Comparison of ENCODE assay signal across 16 mouse cellular contexts in genomic region chr5:3514901-3515311, GRCm38 (mm10). TPM values are rescaled to one million over a fixed set of nuclear protein-coding genes. Genes with fewer than 3 reads are reported as not detected.
DNase-seq lines count a peak whose midpoint lies in the region; ATAC-seq and TF ChIP-seq lines count a peak whose summit lies in the region.
"Had no signal": no experiment of that assay in that cellular context is flagged by ENCODE, and none has a peak within 500 bp of the region (broad histone marks: within the 10 kb centered on the region; RNA-seq: fewer than 3 reads in every experiment).

No protein-coding gene starts in this region.

- peak overlapping the region; percentile 17; the same call in 1 of the 2 replicates for H3K4me2 ChIP-seq in intestine, postnatal 0 days (replicated peaks; ENCODE audit: low read depth)
- H3K4me2 ChIP-seq: embryonic facial prominence, embryonic 12.5 days; heart, embryonic 15.5 days; hindbrain, embryonic 12.5 days; lung, embryonic 15.5 days; neural tube, embryonic 15.5 days had no signal

- H3K4me3 ChIP-seq in G1E (ENCODE audit: low read depth, low read length), result peak overlapping the region; percentile 71
- H3K4me3 ChIP-seq in intestine, postnatal 0 days (ENCODE audit: low read depth, low read length), result no peak overlapping the region
- no peak overlapping the region for H3K4me3 ChIP-seq in left cerebral cortex, adult 2 months
- H3K4me3 ChIP-seq: embryonic facial prominence, embryonic 12.5 days; forebrain, embryonic 10.5 days; heart, embryonic 15.5 days; hindbrain, embryonic 12.5 days; lung, embryonic 15.5 days; midbrain, embryonic 10.5 days; neural tube, embryonic 15.5 days had no signal

- no peak for TF ChIP-seq CTCF in G1E (IDR thresholded peaks at IDR 0.05; ENCODE audit: low read depth, low read length)
- no peak for TF ChIP-seq CTCF in intestine, postnatal 0 days (IDR thresholded peaks at IDR 0.05; ENCODE audit: low read depth)
- TF ChIP-seq CTCF in left cerebral cortex, adult 2 months (IDR thresholded peaks at IDR 0.05), result no peak

- no peak overlapping the region for H3K27ac ChIP-seq in intestine, postnatal 0 days (ENCODE audit: low read depth, low read length)
- no peak overlapping the region for H3K27ac ChIP-seq in left cerebral cortex, adult 2 months
- H3K27ac ChIP-seq: embryonic facial prominence, embryonic 12.5 days; forebrain, embryonic 10.5 days; heart, embryonic 15.5 days; hindbrain, embryonic 12.5 days; lung, embryonic 15.5 days; midbrain, embryonic 10.5 days; neural tube, embryonic 15.5 days had no signal

- peaks cover 82% of the 10 kb centered on the region for H3K4me1 ChIP-seq in G1E (ENCODE audit: insufficient read depth, low read depth, low read length)
- H3K4me1 ChIP-seq in intestine, postnatal 0 days (replicated peaks; ENCODE audit: control insufficient read depth, insufficient read depth, low read length), result 0 out of 2 replicates have a peak, but pooled peaks cover 3% of the 10 kb centered on the region
- H3K4me1 ChIP-seq: forebrain, embryonic 10.5 days; hindbrain, embryonic 12.5 days; midbrain, embryonic 10.5 days had no signal

- no peaks in the 10 kb centered on the region for H3K9me3 ChIP-seq in G1E (replicated peaks)
- H3K9me3 ChIP-seq in intestine, postnatal 0 days (ENCODE audit: control insufficient read depth), result no peaks in the 10 kb centered on the region
- H3K9me3 ChIP-seq: embryonic facial prominence, embryonic 12.5 days; forebrain, embryonic 10.5 days; heart, embryonic 15.5 days; hindbrain, embryonic 12.5 days; lung, embryonic 15.5 days; midbrain, embryonic 10.5 days; neural tube, embryonic 15.5 days had no signal

- ATAC-seq in G1E (ENCODE audit: extremely low read depth, insufficient number of reproducible peaks, low FRiP score, poor library complexity, severe bottlenecking), result peak; percentile 81
- ATAC-seq in intestine, postnatal 0 days, result peak; percentile 77
- 0 out of 2 replicates have a peak, but pooled peaks have one; percentile 9 for ATAC-seq in megakaryocyte, adult 5-6 weeks (ENCODE audit: poor library complexity, severe bottlenecking)

- intact Hi-C loops in left cerebral cortex, adult 2 months (cut with DNase I), result loop anchor here (5.0 kb wide), 1 partner anchor 293 kb away; no protein-coding TSS in a partner anchor

- H3K36me3 ChIP-seq in G1E (replicated peaks), result peaks cover 76% of the 10 kb centered on the region
- H3K36me3 ChIP-seq in intestine, postnatal 0 days (ENCODE audit: control insufficient read depth, insufficient read depth), result no peaks in the 10 kb centered on the region; the same call in 1 of the 2 replicates
- H3K36me3 ChIP-seq: forebrain, embryonic 10.5 days; hindbrain, embryonic 12.5 days; midbrain, embryonic 10.5 days; neural tube, embryonic 15.5 days had no signal

- 37% methylated on average over 8 of the region's 8 CpGs for WGBS in intestine, postnatal 0 days

- H3K27me3 ChIP-seq in G1E (ENCODE audit: insufficient read depth, low read length), result no peaks in the 10 kb centered on the region
- H3K27me3 ChIP-seq in intestine, postnatal 0 days (replicated peaks; ENCODE audit: control insufficient read depth, insufficient read depth, low read length), result no peaks in the 10 kb centered on the region
- H3K27me3 ChIP-seq: embryonic facial prominence, embryonic 12.5 days; heart, embryonic 15.5 days; hindbrain, embryonic 12.5 days; lung, embryonic 15.5 days; neural tube, embryonic 15.5 days had no signal

- H3K9ac ChIP-seq in intestine, postnatal 0 days (ENCODE audit: low read depth, low read length), result no peak overlapping the region
- H3K9ac ChIP-seq: embryonic facial prominence, embryonic 12.5 days; heart, embryonic 15.5 days; hindbrain, embryonic 12.5 days; lung, embryonic 15.5 days; neural tube, embryonic 15.5 days had no signal

- DNase-seq in G1E (ENCODE audit: low spot score) (peak; percentile 56), ZHBTc4 (ENCODE audit: low read depth, low spot score) (peak; percentile 46)
- no peak for DNase-seq in thymus, postnatal 10 days (ENCODE audit: low spot score in 2 of 2)
- no peak for DNase-seq in left cerebral cortex, adult 2 months (ENCODE audit: extremely low spot score in 1 of 2, low spot score in 2 of 2)
- no peak for DNase-seq in kidney, postnatal 10 days
- DNase-seq: adrenal gland, postnatal 36 days; kidney, adult 8-10 months had no signal

RNA-seq across cellular contexts. Expression of gene Fam133b, which starts 28.7 kb away (rescaled TPM):
- total RNA-seq in G1E (2014; fragmentation: Nextera tagmentation) (59.0 and 66.6 TPM in 2 replicates), G1E (2017) (64.6 and 76.2 TPM in 2 replicates)
- polyA plus RNA-seq in G1E (2012), result 14.5 and 16.9 TPM in 2 replicates
- 14.9 and 15.8 TPM in 2 replicates for polyA plus RNA-seq in intestine, postnatal 0 days (2015; fragmentation: Nextera tagmentation; extraction: Ambion mirVana)
- total RNA-seq in megakaryocyte, adult 5-6 weeks (2015), result 37.1 and 39.5 TPM in 2 replicates
- 47.1 and 50.9 TPM in 2 replicates for total RNA-seq in megakaryocyte, adult 5-6 weeks (2017)
- total RNA-seq in left cerebral cortex, adult 2 months (2021), result 10 to 100 TPM; 44.3 to 45.7 TPM

RNA-seq across cellular contexts. Expression of gene 1700109H08Rik, which starts 56.5 kb away (rescaled TPM):
- total RNA-seq in G1E (2014; fragmentation: Nextera tagmentation) (20.0 and 23.1 TPM in 2 replicates), G1E (2017) (6.0 and 9.5 TPM in 2 replicates)
- 0.30 and 0.59 TPM in 2 replicates for polyA plus RNA-seq in G1E (2012)
- polyA plus RNA-seq in intestine, postnatal 0 days (2015; fragmentation: Nextera tagmentation; extraction: Ambion mirVana), result 0.35 and 0.55 TPM in 2 replicates
- 4.5 and 12.2 TPM in 2 replicates for total RNA-seq in megakaryocyte, adult 5-6 weeks (2015)
- 4.9 and 5.0 TPM in 2 replicates for total RNA-seq in megakaryocyte, adult 5-6 weeks (2017)
- 1 to 10 TPM; 5.1 to 5.5 TPM for total RNA-seq in left cerebral cortex, adult 2 months (2021)

Comparison
In these comparisons a context has a peak if more than half of its experiments do, and no peak if none do; other contexts are left out.
1. ATAC-seq: peak in every context shown above with its lines; median percentile 81 in G1E; 77 in intestine, postnatal 0 days; 9 in megakaryocyte, adult 5-6 weeks.
2. DNase-seq: peak in G1E (single experiment) and ZHBTc4 (single experiment); none in thymus, postnatal 10 days (0 of 2), left cerebral cortex, adult 2 months (0 of 2) and kidney, postnatal 10 days (single experiment).